Mouse (Mus musculus) cerebellum, adult 2 months (tissue): ENCODE measurements around the gene 4931440F15Rik. TPM values are rescaled to one million over a fixed set of nuclear protein-coding genes. Genes with fewer than 3 reads are reported as not detected.

Experiments
- DNase-seq, 2 experiments: peaks; one replicate each; pipeline ENCODE4 v3.0.0; 2021
- H3K27ac ChIP-seq: fragments of 200-500 bp; 2 replicates; pipeline ENCODE4 v1.5.1; 2012; ENCODE audit warnings: low read length, control low read depth, inconsistent platforms; ENCODE audit not compliant: insufficient read depth
- H3K27me3 ChIP-seq: fragments of 200-500 bp; 2 replicates; pipeline ENCODE4 v1.6.1; 2012; ENCODE audit warnings: inconsistent platforms, mild to moderate bottlenecking, low read length, moderate library complexity; ENCODE audit not compliant: control insufficient read depth, insufficient read depth
- H3K4me1 ChIP-seq: fragments of 200-500 bp; 2 replicates; pipeline ENCODE4 v1.6.1; 2011; ENCODE audit warnings: low read length; ENCODE audit not compliant: control insufficient read depth, insufficient read depth
- H3K4me3 ChIP-seq: fragments of 200-500 bp; replicated peaks from 2 replicates; pipeline ENCODE3; 2011; ENCODE audit warnings: mild to moderate bottlenecking, low read depth, low read length, control low read depth; ENCODE audit not compliant: insufficient read depth
- CTCF ChIP-seq: fragments of 200-500 bp; IDR thresholded peaks from 2 replicates; pipeline ENCODE4 v1.5.1; 2011; ENCODE audit warnings: low read depth, mild to moderate bottlenecking, control low read depth, low read length, moderate library complexity, borderline replicate concordance; ENCODE audit not compliant: insufficient read depth
- POLR2A ChIP-seq: fragments of 200-500 bp; IDR thresholded peaks from 2 replicates; pipeline ENCODE4 v1.6.1; 2011; ENCODE audit warnings: low read length, control low read depth, borderline replicate concordance; ENCODE audit not compliant: insufficient read depth
- WGBS: fragments of 180-500 bp; shearing (Covaris S2); methylation state at CpG from one replicate; pipeline ENCODE4 v1.1.7; 2018; 5-methylcytosine and 5-hydroxymethylcytosine counted together
- polyA plus RNA-seq: library from polyadenylated mRNA; depleted of rRNA; stranded (reverse); fragments of >200 nt; gene quantifications from 2 replicates; pipeline ENCODE4 v1.2.3, GENCODE M21; 2012; rRNA removed

4931440F15Rik gene
- polyA plus RNA-seq, 1 experiment, result 0.67 TPM

- DNase-seq, result no peak
- no peak overlapping the region for H3K27ac ChIP-seq
- TF ChIP-seq POLR2A, result no peak
- TF ChIP-seq CTCF, result no peak
- H3K4me3 ChIP-seq, result no peak overlapping the region
- no peaks in the 10 kb centered on the region for H3K27me3 ChIP-seq
- peaks cover 2% of the 10 kb centered on the region; the same call in 1 of the 2 replicates for H3K4me1 ChIP-seq
- WGBS, result 94% methylated on average over 3 of the region's 3 CpGs
Observed at GRCm38 (mm10) chr11:29778936-29779335, 46.5 kb downstream of the 4931440F15Rik start.

- no peak for TF ChIP-seq POLR2A
- peak in 1 of 2 experiments; percentile 50 for DNase-seq
- Histone ChIP-seq H3K4me3 (no peak overlapping the region), H3K27me3 (no peaks in the 10 kb centered on the region), H3K27ac (no peak overlapping the region), H3K4me1 (peaks cover 2% of the 10 kb centered on the region; the same call in 1 of the 2 replicates)
Observed at GRCm38 (mm10) chr11:29777964-29778363, 47.5 kb downstream of the 4931440F15Rik start.

DNA sequence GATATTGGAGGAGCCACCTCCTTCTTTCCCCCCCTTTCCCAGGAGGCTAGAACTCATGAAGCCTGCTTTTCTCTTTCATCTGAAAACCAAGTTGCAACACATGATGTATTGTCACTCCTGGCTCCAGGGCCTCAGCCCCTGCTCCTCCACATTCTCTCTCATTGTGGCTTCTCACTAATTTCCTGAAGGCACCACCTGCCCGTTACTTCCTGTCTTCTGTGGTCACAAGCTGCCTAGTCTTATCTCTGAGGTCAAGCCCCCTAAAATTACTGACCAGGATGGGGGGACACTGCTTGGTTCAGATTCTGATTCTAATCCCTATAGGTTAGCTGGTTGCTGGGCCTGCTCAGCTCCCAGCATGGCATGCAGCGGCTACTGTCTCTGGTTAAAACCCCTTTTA is 50.7 kb downstream of the 4931440F15Rik start:
- Histone ChIP-seq H3K4me1 (peaks cover 2% of the 10 kb centered on the region; the same call in 1 of the 2 replicates), H3K27ac (no peak overlapping the region), H3K27me3 (no peaks in the 10 kb centered on the region), H3K4me3 (no peak overlapping the region)
- no peak for TF ChIP-seq POLR2A
- no peak for TF ChIP-seq CTCF
- no peak for DNase-seq
- 76% methylated on average over 2 of the region's 2 CpGs for WGBS

DNA sequence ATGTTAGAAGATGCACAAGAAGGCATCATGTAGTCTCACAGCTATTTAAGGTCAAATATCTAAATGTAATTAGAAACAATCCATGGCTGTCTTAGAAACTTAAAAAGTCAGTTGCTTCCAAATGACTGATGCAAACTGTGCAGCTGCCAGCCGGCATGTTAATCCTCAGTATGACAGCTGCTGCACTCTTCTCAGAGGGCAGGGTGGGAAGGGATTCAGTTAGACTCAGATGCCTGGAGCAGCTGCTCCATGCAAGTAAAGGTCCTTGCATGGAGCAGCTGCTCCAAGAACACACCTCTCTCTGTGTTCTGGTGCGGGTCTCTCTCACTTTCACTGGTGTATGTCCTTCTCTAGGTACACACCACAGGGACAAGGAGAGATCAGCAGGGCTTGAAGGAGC is 51.2 kb downstream of the 4931440F15Rik start:
- H3K27ac ChIP-seq, result no peak overlapping the region
- WGBS, result 46% methylated on average over 2 of the region's 2 CpGs
- peaks cover 2% of the 10 kb centered on the region; the same call in 1 of the 2 replicates for H3K4me1 ChIP-seq
- H3K4me3 ChIP-seq, result no peak overlapping the region
- H3K27me3 ChIP-seq, result no peaks in the 10 kb centered on the region
- DNase-seq, result no peak
- TF ChIP-seq POLR2A (no peak), CTCF (no peak)

Other genes with a start within 250 kb of the 4931440F15Rik start
- 370 and 418 TPM in 2 replicates for gene Rtn4, start 132.7 kb downstream of the 4931440F15Rik start, polyA plus RNA-seq
- 28.7 and 29.2 TPM in 2 replicates for gene Eml6, start 200.4 kb upstream of the 4931440F15Rik start, polyA plus RNA-seq